Mouse (Mus musculus): Measurements from ENCODE around the gene H2al1g. TPM values are rescaled to one million over a fixed set of nuclear protein-coding genes. Genes with fewer than 3 reads are reported as not detected.
"Not testable (repeated sequence)": the region's sequence is repeated elsewhere in the genome, so short reads cannot be mapped to it uniquely, and the experiment has no call there.

H2al1g gene
- total and polyA plus RNA-seq, 3 experiments = not detected

DNA sequence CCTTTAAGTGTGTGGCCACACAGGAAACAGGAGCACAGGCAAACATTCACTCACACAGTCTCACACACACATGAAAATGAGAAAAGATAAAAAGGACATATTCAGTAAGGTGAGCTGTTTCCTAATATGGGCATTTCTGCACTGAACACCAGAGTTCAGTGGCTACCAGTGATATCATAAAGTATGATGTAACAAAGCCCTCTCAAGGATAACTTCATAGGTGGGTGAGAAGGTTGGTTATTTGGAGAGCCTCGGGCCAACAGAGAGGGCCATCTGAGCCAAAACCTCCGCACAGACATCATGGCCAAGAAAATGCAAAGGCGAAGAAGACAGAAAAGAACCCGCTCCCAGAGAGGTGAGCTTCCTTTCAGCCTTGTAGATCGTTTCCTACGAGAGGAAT is 3.2 kb upstream of the H2al1g start, which contains the start of gene H2al1f:
Gene H2al1f, plus strand, starts transcription at position 301 of the 400 bp plus-strand sequence.
- H3K9ac ChIP-seq (ENCODE audit: insufficient read depth, low read depth); H3K27ac ChIP-seq (ENCODE audit: insufficient read depth, low read depth); H3K4me2 ChIP-seq (ENCODE audit: insufficient read depth, low read depth, poor library complexity, severe bottlenecking); H3K4me3 ChIP-seq (replicated peaks in 1 of 3; ENCODE audit: low read depth in 2 of 3, low read length in 2 of 3, poor library complexity in 1 of 3); H3K79me2 ChIP-seq (replicated peaks; ENCODE audit: control insufficient read depth, extremely low read depth, insufficient read depth, poor library complexity, severe bottlenecking); in situ Hi-C loops (cut with MboI; ENCODE audit: low pct_ligation_motif_present, low pct_unique_long_range_greater_than_20kb, low sequenced_read_pairs); DNase-seq (ENCODE audit: extremely low read depth); H3K9me3 ChIP-seq (replicated peaks; ENCODE audit: low read length); H3K27me3 ChIP-seq (replicated peaks); dilution Hi-C loops (cut with MboI; ENCODE audit: extremely low pct_ligation_motif_present, extremely low pct_unique_long_range_greater_than_20kb, low sequenced_read_pairs); H3K4me1 ChIP-seq (ENCODE audit: control insufficient read depth in 1 of 2, insufficient read depth in 2 of 2); H3K36me3 ChIP-seq (replicated peaks in 1 of 2; ENCODE audit: control insufficient read depth in 1 of 2, insufficient read depth in 1 of 2, low read length in 1 of 2): not testable (repeated sequence)

GRCm38 (mm10) chrX:11321192-11321591 is 3.1 kb downstream of the H2al1g start, which contains the start of gene H2al1h:
TSS of gene H2al1h (plus strand) at chrX:11321492.
- H3K9me3 ChIP-seq (replicated peaks; ENCODE audit: low read length); H3K79me2 ChIP-seq (replicated peaks; ENCODE audit: control insufficient read depth, extremely low read depth, insufficient read depth, poor library complexity, severe bottlenecking); dilution Hi-C loops (cut with MboI; ENCODE audit: extremely low pct_ligation_motif_present, extremely low pct_unique_long_range_greater_than_20kb, low sequenced_read_pairs); H3K9ac ChIP-seq (ENCODE audit: insufficient read depth, low read depth); H3K4me1 ChIP-seq (ENCODE audit: control insufficient read depth in 1 of 2, insufficient read depth in 2 of 2); H3K27me3 ChIP-seq (replicated peaks); H3K27ac ChIP-seq (ENCODE audit: insufficient read depth, low read depth); H3K36me3 ChIP-seq (replicated peaks in 1 of 2; ENCODE audit: control insufficient read depth in 1 of 2, insufficient read depth in 1 of 2, low read length in 1 of 2); DNase-seq (ENCODE audit: extremely low read depth); H3K4me3 ChIP-seq (replicated peaks in 1 of 3; ENCODE audit: low read depth in 2 of 3, low read length in 2 of 3, poor library complexity in 1 of 3); H3K4me2 ChIP-seq (ENCODE audit: insufficient read depth, low read depth, poor library complexity, severe bottlenecking); in situ Hi-C loops (cut with MboI; ENCODE audit: low pct_ligation_motif_present, low pct_unique_long_range_greater_than_20kb, low sequenced_read_pairs): not testable (repeated sequence)

- H3K4me2 ChIP-seq (ENCODE audit: insufficient read depth, low read depth, poor library complexity, severe bottlenecking); in situ Hi-C loops (cut with MboI; ENCODE audit: low pct_ligation_motif_present, low pct_unique_long_range_greater_than_20kb, low sequenced_read_pairs); dilution Hi-C loops (cut with MboI; ENCODE audit: extremely low pct_ligation_motif_present, extremely low pct_unique_long_range_greater_than_20kb, low sequenced_read_pairs); H3K9me3 ChIP-seq (replicated peaks; ENCODE audit: low read length); H3K36me3 ChIP-seq (replicated peaks in 1 of 2; ENCODE audit: control insufficient read depth in 1 of 2, insufficient read depth in 1 of 2, low read length in 1 of 2); H3K79me2 ChIP-seq (replicated peaks; ENCODE audit: control insufficient read depth, extremely low read depth, insufficient read depth, poor library complexity, severe bottlenecking); H3K27me3 ChIP-seq (replicated peaks); H3K4me3 ChIP-seq (replicated peaks in 1 of 3; ENCODE audit: low read depth in 2 of 3, low read length in 2 of 3, poor library complexity in 1 of 3); H3K27ac ChIP-seq (ENCODE audit: insufficient read depth, low read depth); H3K4me1 ChIP-seq (ENCODE audit: control insufficient read depth in 1 of 2, insufficient read depth in 2 of 2); DNase-seq (ENCODE audit: extremely low read depth); H3K9ac ChIP-seq (ENCODE audit: insufficient read depth, low read depth): not testable (repeated sequence)
Observed at GRCm38 (mm10) chrX:11324359-11324758, 6.3 kb downstream of the H2al1g start, which contains the start of gene H2al1i. TSS of gene H2al1i (plus strand) at chrX:11324659.

DNA sequence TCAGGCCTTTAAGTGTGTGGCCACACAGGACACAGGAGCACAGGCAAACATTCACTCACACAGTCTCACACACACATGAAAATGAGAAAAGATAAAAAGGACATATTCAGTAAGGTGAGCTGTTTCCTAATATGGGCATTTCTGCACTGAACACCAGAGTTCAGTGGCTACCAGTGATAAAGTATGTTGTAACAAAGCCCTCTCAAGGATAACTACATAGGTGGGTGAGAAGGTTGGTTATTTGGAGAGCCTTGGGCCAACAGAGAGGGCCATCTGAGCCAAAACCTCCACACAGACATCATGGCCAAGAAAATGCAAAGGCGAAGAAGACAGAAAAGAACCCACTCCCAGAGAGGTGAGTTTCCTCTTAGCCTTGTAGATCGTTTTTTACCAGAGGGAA is 9.5 kb downstream of the H2al1g start, which contains the start of gene H2al1j:
Gene H2al1j, plus strand, starts transcription at position 301 of the 400 bp plus-strand sequence.
- H3K9me3 ChIP-seq (replicated peaks; ENCODE audit: low read length); H3K27ac ChIP-seq (ENCODE audit: insufficient read depth, low read depth); DNase-seq (ENCODE audit: extremely low read depth); dilution Hi-C loops (cut with MboI; ENCODE audit: extremely low pct_ligation_motif_present, extremely low pct_unique_long_range_greater_than_20kb, low sequenced_read_pairs); H3K9ac ChIP-seq (ENCODE audit: insufficient read depth, low read depth); H3K4me1 ChIP-seq (ENCODE audit: control insufficient read depth in 1 of 2, insufficient read depth in 2 of 2); H3K4me2 ChIP-seq (ENCODE audit: insufficient read depth, low read depth, poor library complexity, severe bottlenecking); H3K27me3 ChIP-seq (replicated peaks); H3K79me2 ChIP-seq (replicated peaks; ENCODE audit: control insufficient read depth, extremely low read depth, insufficient read depth, poor library complexity, severe bottlenecking); H3K4me3 ChIP-seq (replicated peaks in 1 of 3; ENCODE audit: low read depth in 2 of 3, low read length in 2 of 3, poor library complexity in 1 of 3); H3K36me3 ChIP-seq (replicated peaks in 1 of 2; ENCODE audit: control insufficient read depth in 1 of 2, insufficient read depth in 1 of 2, low read length in 1 of 2); in situ Hi-C loops (cut with MboI; ENCODE audit: low pct_ligation_motif_present, low pct_unique_long_range_greater_than_20kb, low sequenced_read_pairs): not testable (repeated sequence)

All from CH12.LX (cell line).